Mouse (Mus musculus) midbrain, embryonic 14.5 days (tissue): Measurements from ENCODE around the gene Atg4d. TPM values are rescaled to one million over a fixed set of nuclear protein-coding genes. Genes with fewer than 3 reads are reported as not detected.
"Not testable (repeated sequence)": the region's sequence is repeated elsewhere in the genome, so short reads cannot be mapped to it uniquely, and the experiment has no call there.

Experiments
- ATAC-seq: fragments of 200-750 bp; cut with Nextera tagmentation; 2 replicates; pipeline ENCODE4 v1.8.0; 2017; ENCODE audit warnings: moderate number of reproducible peaks, moderate library complexity; ENCODE audit not compliant: low FRiP score, low TSS enrichment
- DNase-seq: peaks from one replicate; pipeline ENCODE4 v3.0.0-alpha.2; 2015
- H3K27ac ChIP-seq: fragments of 300-500 bp; sonication (generic); replicated peaks from 2 replicates; pipeline ENCODE4 v1.5.1; 2014; ENCODE audit warnings: mild to moderate bottlenecking, low read depth, low read length, moderate library complexity
- H3K27me3 ChIP-seq: fragments of 300-500 bp; sonication (generic); 2 replicates; pipeline ENCODE4 v1.6.1; 2014; ENCODE audit warnings: low read length, control low read depth, mixed read lengths; ENCODE audit not compliant: control insufficient read depth, insufficient read depth
- H3K36me3 ChIP-seq: fragments of 300-500 bp; sonication (generic); 2 replicates; pipeline ENCODE4 v1.6.1; 2014; ENCODE audit warnings: low read length, control low read depth; ENCODE audit not compliant: control insufficient read depth, insufficient read depth
- H3K4me1 ChIP-seq: fragments of 300-500 bp; sonication (generic); 2 replicates; pipeline ENCODE4 v1.6.1; 2014; ENCODE audit warnings: mild to moderate bottlenecking, antibody characterized with exemption, low read length, control low read depth; ENCODE audit not compliant: control insufficient read depth, insufficient read depth
- H3K4me2 ChIP-seq: fragments of 300-500 bp; sonication (generic); 2 replicates; pipeline ENCODE4 v1.6.1; 2014; ENCODE audit warnings: mild to moderate bottlenecking, low read length, moderate library complexity
- H3K4me3 ChIP-seq: fragments of 300-500 bp; sonication (generic); replicated peaks from 2 replicates; pipeline ENCODE4 v1.5.1; 2014; ENCODE audit warnings: low read depth, low read length
- H3K9ac ChIP-seq: fragments of 300-500 bp; sonication (generic); replicated peaks from 2 replicates; pipeline ENCODE4 v1.6.1; 2014; ENCODE audit warnings: mild to moderate bottlenecking, low read length, moderate library complexity
- H3K9me3 ChIP-seq: fragments of 300-500 bp; sonication (generic); 2 replicates; pipeline ENCODE4 v1.6.1; 2016; ENCODE audit warnings: low read length, control low read depth, mixed read lengths; ENCODE audit not compliant: control insufficient read depth
- WGBS: fragments of 180-500 bp; shearing (Covaris S2); extraction: QIAGEN DNeasy Blood & Tissue Kit; methylation state at CpG from one replicate; pipeline ENCODE4 v1.1.7; 2014; 5-methylcytosine and 5-hydroxymethylcytosine counted together
- polyA plus RNA-seq: library from polyadenylated mRNA; unstranded; fragments of >200 nt; fragmentation: Nextera tagmentation; extraction: Ambion mirVana; gene quantifications from 2 replicates; pipeline ENCODE4 v1.2.1, GENCODE M21; 2014

The Atg4d gene
- polyA plus RNA-seq, 1 experiment from 2014 or later, result 44.7 TPM

DNA sequence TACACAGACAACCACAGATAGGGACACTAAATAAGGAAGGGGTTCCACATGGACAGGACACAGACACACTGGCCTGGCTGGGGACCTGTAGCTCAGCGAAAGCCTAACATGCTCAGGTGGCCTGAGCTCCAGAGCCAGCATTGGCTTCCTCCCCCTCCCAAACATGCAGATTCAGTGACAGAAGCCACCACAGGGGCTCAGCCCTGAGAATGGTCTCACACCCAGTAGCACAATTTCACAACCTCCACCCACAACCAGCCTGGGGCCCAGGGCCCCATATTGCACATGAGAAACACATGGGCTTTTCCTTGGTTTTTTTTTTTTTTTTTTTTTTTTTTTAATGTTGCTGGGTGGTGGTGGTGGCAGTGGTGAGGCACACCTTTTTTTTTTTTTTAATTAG, 18.8 kb upstream of the Atg4d start:
- Histone ChIP-seq H3K36me3 (no peaks in the 10 kb centered on the region), H3K4me1 (no peaks in the 10 kb centered on the region), H3K9ac (no peak overlapping the region), H3K4me2 (no peak overlapping the region), H3K4me3 (no peak overlapping the region), H3K27me3 (peaks cover 77% of the 10 kb centered on the region), H3K27ac (no peak overlapping the region), H3K9me3 (no peaks in the 10 kb centered on the region)
- DNase-seq, result no peak
- ATAC-seq, result no peak
- WGBS, result 73% methylated on average over 1 of the region's 1 CpGs

DNA sequence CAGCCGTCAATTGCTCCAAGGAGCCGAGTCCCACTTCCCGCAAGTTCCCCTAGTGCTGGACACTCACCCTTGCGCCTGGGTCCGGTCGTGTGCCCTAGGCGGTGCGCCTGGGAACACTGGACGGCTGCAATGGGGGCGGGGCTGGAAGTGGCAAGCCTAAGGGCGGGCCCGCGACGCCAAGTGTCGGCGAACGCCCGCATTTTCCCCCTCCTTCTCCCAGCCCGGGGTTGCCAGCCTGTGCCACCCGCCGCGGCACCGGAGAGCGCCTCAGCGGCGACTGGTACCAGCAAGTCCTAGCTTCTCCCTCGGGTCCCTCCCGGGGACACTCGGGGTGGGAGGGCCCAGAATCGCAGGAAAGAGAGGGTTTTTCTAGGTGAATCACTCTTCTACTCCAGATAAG, 16.8 kb upstream of the Atg4d start, which contains the start of gene S1pr5:
Gene S1pr5 (minus strand): TSS at position 118 of the 400 bp plus-strand sequence.
- Histone ChIP-seq H3K36me3 (no peaks in the 10 kb centered on the region), H3K4me1 (no peaks in the 10 kb centered on the region), H3K4me2 (no peak within 1 kb of the TSS), H3K9ac (no peak within 1 kb of the TSS), H3K4me3 (no peak within 1 kb of the TSS), H3K27me3 (peaks cover 66% of the 10 kb centered on the region), H3K27ac (no peak within 1 kb of the TSS), H3K9me3 (no peaks in the 10 kb centered on the region)
- no peak for ATAC-seq
- WGBS, result 1% methylated on average over 30 of the region's 30 CpGs
- DNase-seq, result no peak

DNA sequence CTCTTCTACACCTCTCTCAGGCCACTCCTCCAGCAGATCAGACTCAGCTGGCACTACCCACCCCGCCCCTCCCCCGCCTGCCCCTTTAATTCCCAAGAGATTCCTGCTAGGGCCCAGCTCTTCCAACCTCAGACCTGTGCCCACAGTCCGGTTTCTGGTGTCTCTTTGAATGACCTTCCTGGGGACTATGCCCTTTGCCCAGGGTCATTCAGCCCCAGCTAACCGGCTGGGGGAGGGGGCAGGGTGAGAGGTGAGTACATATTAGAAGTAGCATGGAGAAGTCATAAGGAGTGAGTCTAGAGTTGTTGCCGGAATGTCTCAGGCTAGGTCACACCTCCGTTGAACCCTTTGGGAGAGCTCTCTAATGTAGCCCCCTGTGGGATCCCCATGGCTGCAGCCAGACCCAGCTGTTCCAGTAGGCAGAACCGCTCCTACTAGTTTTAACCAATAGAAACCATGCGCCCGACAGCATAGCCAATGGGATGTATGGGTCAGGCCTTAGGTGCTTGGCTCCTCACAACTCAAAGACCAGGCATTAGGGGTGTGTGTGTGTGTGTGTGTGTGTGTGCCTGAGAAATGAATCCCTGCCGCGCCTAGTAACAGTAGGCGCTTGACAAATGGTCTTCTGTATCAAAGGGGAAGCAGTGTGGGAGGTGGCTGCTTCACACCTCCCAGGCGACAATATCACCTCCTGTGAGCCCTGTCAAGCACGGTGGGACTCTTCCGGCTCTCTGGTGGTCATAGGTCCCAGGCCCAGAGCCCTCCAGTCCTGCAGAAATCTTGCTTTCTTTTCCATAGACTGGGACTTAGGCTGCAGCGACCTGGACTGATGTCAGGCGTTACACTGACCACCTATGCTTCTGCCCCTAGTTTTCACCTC, 15.2 kb upstream of the Atg4d start:
- Histone ChIP-seq H3K4me1 (no peaks in the 10 kb centered on the region), H3K9me3 (no peaks in the 10 kb centered on the region), H3K4me2 (no peak overlapping the region), H3K4me3 (no peak overlapping the region), H3K27me3 (peaks cover 50% of the 10 kb centered on the region), H3K9ac (no peak overlapping the region), H3K36me3 (no peaks in the 10 kb centered on the region), H3K27ac (no peak overlapping the region)
- DNase-seq (no peak), ATAC-seq (no peak)
- 43% methylated on average over 17 of the region's 17 CpGs for WGBS

GRCm38 (mm10) chr9:21250509-21250908, 14.6 kb upstream of the Atg4d start:
- Histone ChIP-seq H3K4me3 (no peak overlapping the region), H3K27ac (no peak overlapping the region), H3K4me2 (no peak overlapping the region), H3K27me3 (peaks cover 44% of the 10 kb centered on the region), H3K4me1 (no peaks in the 10 kb centered on the region), H3K9ac (no peak overlapping the region), H3K36me3 (no peaks in the 10 kb centered on the region), H3K9me3 (no peaks in the 10 kb centered on the region)
- no peak for ATAC-seq
- WGBS, result 68% methylated on average over 2 of the region's 2 CpGs
- no peak for DNase-seq

DNA sequence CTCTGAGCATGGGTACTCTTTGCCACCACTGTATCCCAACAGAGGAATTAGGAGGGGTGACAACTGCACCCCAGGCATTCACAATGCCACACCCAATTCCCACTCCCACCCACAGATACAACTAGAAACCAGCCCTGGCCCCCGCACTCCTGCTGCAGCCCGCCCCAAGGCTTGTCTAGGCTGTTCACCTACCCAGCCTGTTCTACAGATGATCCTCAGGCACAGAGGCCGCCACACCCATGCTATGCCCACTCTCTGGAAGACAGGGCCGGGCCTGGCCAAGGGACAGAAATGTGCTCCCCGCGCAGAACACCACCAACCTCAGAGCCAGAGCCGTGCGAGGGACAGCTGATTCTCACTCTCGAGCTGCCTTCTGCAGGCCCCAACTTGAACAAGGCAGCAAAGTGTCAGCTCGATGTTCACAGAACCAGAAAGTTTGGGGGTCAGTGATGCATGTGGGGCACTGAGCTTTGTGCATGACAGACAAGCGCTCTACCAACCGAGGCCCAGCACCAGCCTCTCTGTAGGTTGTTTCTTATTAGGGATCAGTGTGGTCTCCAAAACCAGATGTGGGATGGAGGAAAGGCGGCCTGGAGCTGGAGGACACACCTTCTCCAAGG, 13.9 kb upstream of the Atg4d start:
- Histone ChIP-seq H3K4me3 (no peak overlapping the region), H3K9ac (no peak overlapping the region), H3K27me3 (peaks cover 36% of the 10 kb centered on the region), H3K36me3 (no peaks in the 10 kb centered on the region), H3K27ac (no peak overlapping the region), H3K9me3 (no peaks in the 10 kb centered on the region), H3K4me2 (no peak overlapping the region), H3K4me1 (no peaks in the 10 kb centered on the region)
- ATAC-seq (no peak), DNase-seq (no peak)
- WGBS, result 78% methylated on average over 13 of the region's 13 CpGs

DNA sequence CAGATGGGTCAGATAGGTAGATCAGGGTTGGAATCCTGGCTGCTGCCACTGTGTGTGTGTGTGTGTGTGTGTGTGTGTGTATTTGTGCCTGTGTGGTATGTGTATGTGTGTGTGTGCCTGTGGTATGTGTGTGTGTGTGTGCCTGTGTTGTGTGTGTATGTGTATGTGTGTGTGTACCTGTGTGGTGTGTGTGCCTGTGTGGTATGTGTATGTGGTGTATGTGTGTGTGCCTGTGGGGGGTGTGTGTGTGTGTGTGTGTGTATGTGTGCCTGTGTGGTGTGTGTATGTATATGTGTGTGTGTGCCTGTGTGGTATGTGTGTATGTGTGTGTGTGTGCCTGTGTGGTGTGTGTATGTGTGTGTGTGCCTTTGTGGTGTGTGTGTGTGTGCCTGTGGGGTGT, 10.4 kb upstream of the Atg4d start:
- H3K27me3 ChIP-seq, result peaks cover 9% of the 10 kb centered on the region
- no peak overlapping the region for H3K4me2 ChIP-seq
- no peaks in the 10 kb centered on the region for H3K4me1 ChIP-seq
- no peak overlapping the region for H3K4me3 ChIP-seq
- no peaks in the 10 kb centered on the region for H3K36me3 ChIP-seq
- no peaks in the 10 kb centered on the region for H3K9me3 ChIP-seq
- no peak overlapping the region for H3K27ac ChIP-seq
- DNase-seq, result no peak
- no peak overlapping the region for H3K9ac ChIP-seq
- no peak for ATAC-seq

DNA sequence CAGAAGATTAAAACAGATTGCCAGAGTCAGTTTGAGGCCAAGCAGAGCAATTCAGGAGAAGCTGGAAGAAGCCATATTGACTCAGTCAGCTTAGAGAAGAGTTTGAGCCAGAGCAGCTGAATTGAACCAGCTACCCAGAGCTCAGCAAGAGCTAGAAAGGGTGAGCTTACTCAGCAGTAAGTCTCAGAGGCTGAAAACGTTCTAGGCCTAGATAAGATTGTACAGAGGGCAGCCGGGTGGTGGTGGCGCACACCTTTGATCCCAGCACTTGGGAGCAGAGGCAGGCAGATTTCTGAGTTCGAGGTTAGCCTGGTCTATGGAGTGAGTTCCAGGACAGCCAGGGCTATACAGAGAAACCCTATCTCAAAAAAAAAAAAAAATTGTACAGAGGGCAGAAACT, 8.7 kb upstream of the Atg4d start:
- not testable (repeated sequence) for H3K36me3 ChIP-seq, DNase-seq, H3K9ac ChIP-seq, H3K27me3 ChIP-seq, H3K9me3 ChIP-seq, H3K27ac ChIP-seq, H3K4me3 ChIP-seq, ATAC-seq, H3K4me1 ChIP-seq, H3K4me2 ChIP-seq
- WGBS, result 78% methylated on average over 4 of the region's 4 CpGs

DNA sequence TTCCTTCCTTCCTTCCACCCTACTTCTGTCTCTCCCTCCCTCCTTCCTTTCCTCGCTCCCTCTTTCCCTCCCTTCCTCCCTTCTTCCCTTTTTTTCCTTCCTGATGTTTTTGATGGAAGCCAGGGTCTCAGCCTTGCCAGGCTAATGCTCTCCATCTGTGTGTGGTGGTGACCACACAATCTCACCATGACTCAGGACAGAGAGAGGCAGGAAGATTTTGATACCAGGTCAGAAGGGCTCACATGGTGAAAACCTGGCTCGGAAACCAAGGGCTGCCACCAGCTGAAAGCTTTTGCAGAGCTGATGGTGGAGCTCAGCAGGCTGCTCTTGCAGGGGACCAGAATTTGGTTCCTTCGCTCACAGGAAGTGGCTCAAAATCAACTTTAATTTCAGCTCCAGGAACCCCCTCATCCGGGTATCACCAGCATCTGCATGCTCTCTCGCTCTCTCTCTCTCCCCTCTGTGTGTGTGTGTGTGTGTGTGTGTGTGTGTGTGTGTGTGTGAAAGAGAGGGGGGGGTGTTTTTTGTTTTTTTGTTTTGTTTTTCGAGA, 4.5 kb upstream of the Atg4d start:
- ATAC-seq (no peak), DNase-seq (no peak)

More for the DNA sequence above, 4.5 kb upstream of the Atg4d start:
- no peak overlapping the region for H3K27ac ChIP-seq
- no peak overlapping the region for H3K9ac ChIP-seq
- H3K36me3 ChIP-seq, result no peaks in the 10 kb centered on the region
- WGBS, result 82% methylated on average over 6 of the region's 6 CpGs
- H3K4me1 ChIP-seq, result peaks cover 3% of the 10 kb centered on the region; the same call in 1 of the 2 replicates
- H3K9me3 ChIP-seq, result no peaks in the 10 kb centered on the region
- no peaks in the 10 kb centered on the region for H3K27me3 ChIP-seq
- H3K4me3 ChIP-seq, result no peak overlapping the region
- H3K4me2 ChIP-seq, result no peak overlapping the region
